Mouse (Mus musculus) limb, embryonic 15.5 days (tissue): ENCODE measurements around the gene Bin2. TPM values are rescaled to one million over a fixed set of nuclear protein-coding genes. Genes with fewer than 3 reads are reported as not detected.

Experiments
- ATAC-seq: fragments of 200-750 bp; cut with Nextera tagmentation; 2 replicates; pipeline ENCODE4 v1.8.0; 2017; ENCODE audit warnings: low read depth, moderate TSS enrichment; ENCODE audit not compliant: insufficient number of reproducible peaks, low FRiP score, low TSS enrichment
- H3K27ac ChIP-seq: fragments of 300-500 bp; sonication (generic); 2 replicates; pipeline ENCODE4 v1.5.1; 2015; ENCODE audit warnings: moderate library complexity, mild to moderate bottlenecking, inconsistent platforms
- H3K27me3 ChIP-seq: fragments of 300-500 bp; sonication (generic); 2 replicates; pipeline ENCODE4 v1.6.1; 2015; ENCODE audit warnings: inconsistent platforms
- H3K36me3 ChIP-seq: fragments of 300-500 bp; sonication (generic); 2 replicates; pipeline ENCODE4 v1.6.1; 2015; ENCODE audit warnings: inconsistent platforms
- H3K4me1 ChIP-seq: fragments of 300-500 bp; sonication (generic); 2 replicates; pipeline ENCODE4 v1.6.1; 2015; ENCODE audit warnings: inconsistent platforms
- H3K4me2 ChIP-seq: fragments of 300-500 bp; sonication (generic); 2 replicates; pipeline ENCODE4 v1.6.1; 2015; ENCODE audit warnings: mild to moderate bottlenecking, inconsistent platforms
- H3K4me3 ChIP-seq: fragments of 300-500 bp; sonication (generic); 2 replicates; pipeline ENCODE4 v1.5.1; 2015; ENCODE audit warnings: mild to moderate bottlenecking, inconsistent platforms
- H3K9ac ChIP-seq: fragments of 300-500 bp; sonication (generic); 2 replicates; pipeline ENCODE4 v1.6.1; 2015; ENCODE audit warnings: inconsistent platforms
- H3K9me3 ChIP-seq: fragments of 300-500 bp; sonication (generic); 2 replicates; pipeline ENCODE4 v1.6.1; 2016; ENCODE audit warnings: inconsistent platforms
- WGBS: fragments of 180-500 bp; shearing (Covaris S2); methylation state at CpG from one replicate; pipeline ENCODE4 v1.1.7; 2015; 5-methylcytosine and 5-hydroxymethylcytosine counted together
- polyA plus RNA-seq: library from polyadenylated mRNA; unstranded; fragments of >200 nt; fragmentation: Nextera tagmentation; extraction: Ambion mirVana; gene quantifications from 2 replicates; pipeline ENCODE4 v1.2.1, GENCODE M21; 2015

Bin2 gene
- polyA plus RNA-seq, 1 experiment from 2014 or later, result 4.9 TPM

DNA sequence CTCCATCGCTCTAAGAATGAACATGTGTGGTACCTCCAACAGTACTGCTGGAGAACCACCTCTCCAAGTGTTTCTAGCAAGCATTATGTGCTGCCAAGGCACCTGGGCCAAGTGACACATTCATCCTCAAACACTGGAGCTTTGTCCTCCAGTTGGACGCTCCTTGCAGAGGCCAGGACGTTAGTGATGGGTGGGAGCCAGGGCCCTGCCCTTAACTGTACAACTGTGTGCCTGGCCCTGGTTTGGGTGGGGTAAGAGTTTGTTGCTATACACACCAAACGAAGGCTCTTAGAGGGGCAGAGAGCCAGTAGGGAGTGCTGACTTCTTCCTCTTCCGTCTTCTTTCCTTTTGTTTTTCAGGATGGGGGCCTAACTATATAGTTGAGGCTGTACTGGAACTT lies 31.1 kb upstream of the Bin2 start:
- Histone ChIP-seq H3K27ac (no peak overlapping the region), H3K27me3 (peaks cover 14% of the 10 kb centered on the region)
- WGBS, result 72% methylated on average over 5 of the region's 5 CpGs

DNA sequence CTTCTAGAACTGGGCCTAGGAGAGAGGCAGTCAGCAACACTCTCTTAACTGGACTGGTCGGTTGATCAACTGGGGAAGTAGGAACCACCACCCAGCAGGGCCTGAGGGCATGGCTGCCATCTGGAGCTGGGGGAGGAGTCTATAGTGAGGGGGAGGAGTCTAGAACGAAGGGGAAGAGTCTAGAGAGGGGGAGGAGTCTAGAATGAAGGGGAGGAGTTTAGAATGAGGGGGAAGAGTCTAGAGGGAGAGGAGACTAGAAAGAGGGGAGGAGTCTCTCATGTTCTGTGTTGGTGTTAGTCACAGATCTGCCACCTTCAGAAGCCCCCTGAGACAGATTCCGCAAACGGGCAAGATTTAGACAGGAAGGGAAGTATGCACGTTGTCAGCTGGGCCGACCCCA lies 30.0 kb upstream of the Bin2 start:
- 59% methylated on average over 6 of the region's 6 CpGs for WGBS
- no peak overlapping the region for H3K9ac ChIP-seq
- H3K4me1 ChIP-seq, result peaks cover 11% of the 10 kb centered on the region
- no peak overlapping the region for H3K27ac ChIP-seq
- no peaks in the 10 kb centered on the region for H3K36me3 ChIP-seq
- no peak overlapping the region for H3K4me3 ChIP-seq
- no peak for ATAC-seq
- no peaks in the 10 kb centered on the region for H3K9me3 ChIP-seq
- H3K4me2 ChIP-seq, result no peak overlapping the region
- H3K27me3 ChIP-seq, result peaks cover 10% of the 10 kb centered on the region

More for the DNA sequence above, 31.1 kb upstream of the Bin2 start:
- no peak overlapping the region for H3K4me2 ChIP-seq
- no peak for ATAC-seq
- H3K9me3 ChIP-seq, result no peaks in the 10 kb centered on the region
- H3K9ac ChIP-seq, result no peak overlapping the region
- H3K4me3 ChIP-seq, result no peak overlapping the region
- H3K36me3 ChIP-seq, result no peaks in the 10 kb centered on the region
- H3K4me1 ChIP-seq, result peaks cover 11% of the 10 kb centered on the region

GRCm38 (mm10) chr15:100698078-100698477 lies 28.7 kb upstream of the Bin2 start:
- no peak for ATAC-seq
- 0 out of 2 replicates have a peak, but pooled peaks cover 2% of the 10 kb centered on the region for H3K4me1 ChIP-seq
- H3K27me3 ChIP-seq, result no peaks in the 10 kb centered on the region
- no peak overlapping the region for H3K9ac ChIP-seq
- H3K27ac ChIP-seq, result no peak overlapping the region
- WGBS, result 77% methylated on average over 10 of the region's 10 CpGs
- H3K4me3 ChIP-seq, result no peak overlapping the region
- no peak overlapping the region for H3K4me2 ChIP-seq
- H3K9me3 ChIP-seq, result no peaks in the 10 kb centered on the region
- no peaks in the 10 kb centered on the region for H3K36me3 ChIP-seq

DNA sequence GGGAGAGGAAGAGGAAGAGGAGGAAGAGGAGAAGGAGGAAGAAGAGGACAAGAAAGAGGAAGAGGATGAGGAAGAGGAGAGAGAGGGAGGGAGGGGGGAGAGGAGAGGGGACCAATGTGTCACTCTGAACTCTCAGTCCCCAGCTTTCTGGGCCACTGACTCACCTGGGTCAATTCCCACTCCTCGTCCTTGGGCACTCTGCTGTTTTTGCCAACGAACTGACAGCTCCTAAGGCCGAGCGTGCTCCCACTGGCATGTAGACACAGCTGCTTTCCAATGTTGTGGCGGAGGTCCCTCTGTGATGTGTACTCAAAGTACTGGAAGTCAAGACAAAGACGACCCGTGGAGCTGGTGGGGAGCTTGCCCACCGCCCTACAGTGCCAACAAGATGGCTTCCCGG lies 25.1 kb upstream of the Bin2 start:
- Histone ChIP-seq H3K27me3 (no peaks in the 10 kb centered on the region), H3K27ac (no peak overlapping the region), H3K36me3 (no peaks in the 10 kb centered on the region), H3K4me1 (no peaks in the 10 kb centered on the region), H3K4me2 (no peak overlapping the region), H3K9me3 (no peaks in the 10 kb centered on the region), H3K9ac (no peak overlapping the region), H3K4me3 (no peak overlapping the region)
- ATAC-seq, result no peak
- 88% methylated on average over 9 of the region's 9 CpGs for WGBS

DNA sequence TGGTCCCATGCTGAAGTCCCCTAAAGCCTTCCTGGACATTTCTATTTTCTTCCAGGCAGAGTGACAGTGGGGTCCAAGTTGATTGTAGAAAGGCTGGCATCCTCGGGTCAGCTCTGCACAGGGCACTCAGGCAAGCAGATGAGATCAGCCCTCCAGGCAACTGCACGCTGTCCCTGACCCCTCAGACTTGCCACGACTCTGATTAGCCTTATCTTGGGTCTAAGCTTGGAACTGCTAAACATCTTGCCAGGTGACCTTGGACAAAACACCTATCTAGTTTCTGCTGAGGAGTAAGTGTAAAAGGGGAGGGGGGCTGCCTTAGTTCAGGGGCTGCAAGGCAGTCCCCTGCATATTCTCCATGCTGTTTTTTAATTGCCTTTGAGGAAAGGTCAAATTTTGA lies 22.6 kb upstream of the Bin2 start:
- no peak overlapping the region for H3K4me2 ChIP-seq
- H3K9ac ChIP-seq, result no peak overlapping the region
- WGBS, result 63% methylated on average over 3 of the region's 3 CpGs

DNA sequence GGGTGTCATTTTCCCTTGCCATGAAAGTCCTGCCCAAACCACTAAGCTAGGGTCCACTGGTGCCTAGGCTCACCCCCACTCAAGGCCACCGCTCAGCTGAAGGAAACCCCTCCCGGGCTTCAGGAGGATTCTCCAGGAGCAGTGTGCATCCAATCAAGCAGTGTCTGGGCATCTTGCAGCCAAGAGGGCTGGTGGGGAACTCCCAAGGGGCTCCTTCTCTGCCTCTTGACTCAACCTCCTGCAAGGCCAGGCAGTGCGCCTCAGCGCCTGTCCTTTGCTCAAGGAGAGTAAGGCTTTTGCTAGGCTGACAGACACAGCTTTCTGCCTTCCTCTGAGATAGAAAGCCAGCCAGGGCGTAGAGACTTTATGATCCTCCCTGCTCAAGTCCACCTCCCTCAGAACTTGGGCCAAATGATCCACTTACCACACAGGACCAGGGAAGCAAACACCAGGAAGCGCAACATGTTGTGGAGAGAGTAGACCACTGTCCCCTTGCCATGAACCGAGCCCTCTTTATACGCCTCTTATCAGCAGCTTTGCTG lies 18.1 kb upstream of the Bin2 start, which contains the start of gene Cela1:
TSS of gene Cela1 (minus strand) at position 492 of the 542 bp plus-strand sequence.
- H3K4me2 ChIP-seq, result no peak within 1 kb of the TSS
- no peak within 1 kb of the TSS for H3K4me3 ChIP-seq
- H3K9ac ChIP-seq, result no peak within 1 kb of the TSS
- no peaks in the 10 kb centered on the region for H3K36me3 ChIP-seq
- no peak for ATAC-seq
- no peaks in the 10 kb centered on the region for H3K9me3 ChIP-seq
- H3K4me1 ChIP-seq, result peaks cover 6% of the 10 kb centered on the region; the same call in 1 of the 2 replicates
- no peak within 1 kb of the TSS for H3K27ac ChIP-seq
- H3K27me3 ChIP-seq, result peaks cover 8% of the 10 kb centered on the region; the same call in 1 of the 2 replicates
- WGBS, result 80% methylated on average over 8 of the region's 8 CpGs

More for the DNA sequence above, 22.6 kb upstream of the Bin2 start:
- H3K4me1 ChIP-seq, result peaks cover 5% of the 10 kb centered on the region; the same call in 1 of the 2 replicates
- no peak overlapping the region for H3K4me3 ChIP-seq
- H3K27me3 ChIP-seq, result no peaks in the 10 kb centered on the region
- no peak for ATAC-seq
- H3K36me3 ChIP-seq, result no peaks in the 10 kb centered on the region
- no peaks in the 10 kb centered on the region for H3K9me3 ChIP-seq
- H3K27ac ChIP-seq, result no peak overlapping the region

DNA sequence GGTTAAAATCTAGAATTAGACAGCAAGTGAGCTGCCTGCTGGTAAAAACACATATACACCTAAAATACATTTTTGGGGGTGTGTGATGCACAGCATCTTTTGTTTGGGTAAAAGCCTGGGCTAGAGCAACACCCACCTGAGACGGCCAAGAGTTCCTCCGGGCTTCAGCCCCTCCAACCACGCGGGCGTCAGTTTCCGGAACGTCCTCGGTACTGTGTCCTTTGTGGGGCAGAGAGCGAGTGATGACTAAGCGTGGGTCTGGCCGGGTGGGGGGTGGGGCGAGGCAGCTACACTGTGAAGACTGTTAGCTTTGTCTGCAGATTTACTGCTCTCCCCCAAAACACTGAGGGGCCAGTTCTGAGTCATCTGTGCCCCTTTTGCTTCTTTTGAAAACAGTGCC lies 17.6 kb upstream of the Bin2 start:
- peaks cover 6% of the 10 kb centered on the region; the same call in 1 of the 2 replicates for H3K4me1 ChIP-seq
- no peaks in the 10 kb centered on the region for H3K9me3 ChIP-seq
- no peaks in the 10 kb centered on the region for H3K36me3 ChIP-seq
- no peak overlapping the region for H3K9ac ChIP-seq
- no peak for ATAC-seq
- H3K27me3 ChIP-seq, result peaks cover 8% of the 10 kb centered on the region; the same call in 1 of the 2 replicates
- WGBS, result 44% methylated on average over 12 of the region's 12 CpGs
- no peak overlapping the region for H3K27ac ChIP-seq
- no peak overlapping the region for H3K4me2 ChIP-seq
- no peak overlapping the region for H3K4me3 ChIP-seq

DNA sequence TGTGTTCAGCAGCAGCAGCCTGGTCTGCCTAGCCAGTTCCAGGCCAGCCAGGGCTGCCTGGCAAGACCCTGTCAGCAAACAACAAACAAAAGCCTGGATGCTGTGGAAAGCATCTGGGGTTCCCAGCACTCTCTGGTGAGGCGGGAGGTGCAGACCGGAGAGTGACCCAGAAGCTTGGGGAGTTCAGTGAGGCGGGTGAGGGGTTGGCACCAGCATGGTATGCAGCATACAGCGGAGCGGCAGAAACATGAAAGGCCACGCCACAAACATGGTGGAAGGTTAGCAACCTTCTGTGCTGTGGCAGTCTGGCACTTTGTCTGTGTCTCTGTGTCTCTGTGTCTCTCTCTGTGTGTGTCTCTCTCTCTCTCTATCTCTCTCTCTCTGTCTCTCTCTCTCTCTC lies 17.1 kb upstream of the Bin2 start:
- no peak overlapping the region for H3K4me2 ChIP-seq
- no peaks in the 10 kb centered on the region for H3K9me3 ChIP-seq
- WGBS, result 86% methylated on average over 6 of the region's 6 CpGs
- H3K27me3 ChIP-seq, result peaks cover 8% of the 10 kb centered on the region; the same call in 1 of the 2 replicates
- H3K9ac ChIP-seq, result no peak overlapping the region
- H3K27ac ChIP-seq, result no peak overlapping the region
- H3K4me3 ChIP-seq, result no peak overlapping the region
- ATAC-seq, result no peak
- no peaks in the 10 kb centered on the region for H3K36me3 ChIP-seq
- H3K4me1 ChIP-seq, result peaks cover 6% of the 10 kb centered on the region; the same call in 1 of the 2 replicates

- Histone ChIP-seq H3K36me3 (no peaks in the 10 kb centered on the region), H3K9ac (no peak overlapping the region), H3K4me3 (no peak overlapping the region), H3K27me3 (peaks cover 8% of the 10 kb centered on the region; the same call in 1 of the 2 replicates), H3K9me3 (no peaks in the 10 kb centered on the region), H3K4me2 (no peak overlapping the region), H3K4me1 (peaks cover 6% of the 10 kb centered on the region; the same call in 1 of the 2 replicates), H3K27ac (no peak overlapping the region)
- 86% methylated on average over 8 of the region's 8 CpGs for WGBS
- no peak for ATAC-seq
Measured at GRCm38 (mm10) chr15:100685849-100686248, 16.5 kb upstream of the Bin2 start.

DNA sequence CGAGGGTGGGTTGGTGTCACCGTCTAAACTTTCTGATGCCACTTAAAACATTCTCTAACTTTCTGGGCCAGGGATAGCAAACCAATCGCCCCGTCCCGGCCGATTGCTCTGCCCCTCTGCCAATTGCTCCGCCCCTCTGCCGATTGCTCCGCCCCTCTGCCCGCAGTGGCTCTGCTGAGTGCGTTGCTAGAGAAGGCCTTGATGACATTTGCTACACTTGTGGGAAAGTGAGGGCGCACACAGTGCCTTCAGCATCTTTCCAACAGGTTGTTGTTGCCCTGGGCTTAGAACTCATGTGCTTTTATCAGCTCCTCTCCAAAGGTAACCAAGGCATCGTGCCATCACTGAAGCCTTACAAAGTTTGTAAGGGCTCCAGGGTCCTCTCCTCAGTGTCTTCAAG lies 15.9 kb upstream of the Bin2 start:
- ATAC-seq, result no peak
- Histone ChIP-seq H3K9me3 (no peaks in the 10 kb centered on the region), H3K36me3 (no peaks in the 10 kb centered on the region), H3K4me2 (no peak overlapping the region), H3K4me3 (no peak overlapping the region), H3K4me1 (peaks cover 6% of the 10 kb centered on the region; the same call in 1 of the 2 replicates), H3K27ac (no peak overlapping the region), H3K9ac (no peak overlapping the region), H3K27me3 (peaks cover 8% of the 10 kb centered on the region; the same call in 1 of the 2 replicates)
- WGBS, result 26% methylated on average over 13 of the region's 13 CpGs

- H3K4me3 ChIP-seq, result no peak overlapping the region
- no peak for ATAC-seq
Measured at GRCm38 (mm10) chr15:100684450-100684849, 15.1 kb upstream of the Bin2 start.

GRCm38 (mm10) chr15:100683041-100683440 lies 13.7 kb upstream of the Bin2 start:
- WGBS, result 50% methylated on average over 2 of the region's 2 CpGs
- no peak for ATAC-seq

More at GRCm38 (mm10) chr15:100684450-100684849, 15.1 kb upstream of the Bin2 start:
- H3K4me1 ChIP-seq, result peaks cover 6% of the 10 kb centered on the region; the same call in 1 of the 2 replicates
- no peak overlapping the region for H3K4me2 ChIP-seq
- H3K27ac ChIP-seq, result no peak overlapping the region
- H3K9me3 ChIP-seq, result no peaks in the 10 kb centered on the region
- peaks cover 8% of the 10 kb centered on the region; the same call in 1 of the 2 replicates for H3K27me3 ChIP-seq
- H3K36me3 ChIP-seq, result no peaks in the 10 kb centered on the region
- 57% methylated on average over 10 of the region's 10 CpGs for WGBS
- no peak overlapping the region for H3K9ac ChIP-seq

More at GRCm38 (mm10) chr15:100683041-100683440, 13.7 kb upstream of the Bin2 start:
- H3K36me3 ChIP-seq, result no peaks in the 10 kb centered on the region
- H3K27me3 ChIP-seq, result peaks cover 8% of the 10 kb centered on the region; the same call in 1 of the 2 replicates
- H3K4me2 ChIP-seq, result no peak overlapping the region
- H3K9ac ChIP-seq, result no peak overlapping the region
- peaks cover 6% of the 10 kb centered on the region; the same call in 1 of the 2 replicates for H3K4me1 ChIP-seq
- no peak overlapping the region for H3K4me3 ChIP-seq
- no peak overlapping the region for H3K27ac ChIP-seq
- H3K9me3 ChIP-seq, result no peaks in the 10 kb centered on the region
